Mouse (Mus musculus) E14TG2a.4 (cell line): ENCODE results near the gene Rnf183.
"Not testable (repeated sequence)": the region's sequence is repeated elsewhere in the genome, so short reads cannot be mapped to it uniquely, and the experiment has no call there.

Source experiments
- H3K27me3 ChIP-seq: 2 replicates; pipeline ENCODE4 v1.6.1; 2014; ENCODE audit warnings: low read length, control low read depth; ENCODE audit not compliant: insufficient read depth
- H3K36me3 ChIP-seq: 2 replicates; pipeline ENCODE4 v1.6.1; 2014; ENCODE audit warnings: low read length, control low read depth; ENCODE audit not compliant: insufficient read depth
- H3K4me1 ChIP-seq: replicated peaks from 2 replicates; pipeline ENCODE4 v1.6.1; 2014; ENCODE audit warnings: low read depth, low read length, control low read depth
- H3K4me3 ChIP-seq: replicated peaks from 2 replicates; pipeline ENCODE4 v1.5.1; 2014; ENCODE audit warnings: mild to moderate bottlenecking, low read length
- H3K9me3 ChIP-seq: 2 replicates; pipeline ENCODE4 v1.6.1; 2014; ENCODE audit warnings: low read length, control low read depth
- CTCF ChIP-seq: conservative IDR thresholded peaks from 2 replicates; pipeline ENCODE4 v1.5.1; 2014; ENCODE audit warnings: low read length
- NANOG ChIP-seq: IDR thresholded peaks from 2 replicates; pipeline ENCODE4 v1.6.1; 2014; ENCODE audit warnings: borderline replicate concordance, low read length, mixed read lengths
- POU5F1 ChIP-seq: IDR thresholded peaks from 2 replicates; pipeline ENCODE4 v1.6.1; 2014; ENCODE audit warnings: low read length, borderline replicate concordance

Gene Rnf183

DNA sequence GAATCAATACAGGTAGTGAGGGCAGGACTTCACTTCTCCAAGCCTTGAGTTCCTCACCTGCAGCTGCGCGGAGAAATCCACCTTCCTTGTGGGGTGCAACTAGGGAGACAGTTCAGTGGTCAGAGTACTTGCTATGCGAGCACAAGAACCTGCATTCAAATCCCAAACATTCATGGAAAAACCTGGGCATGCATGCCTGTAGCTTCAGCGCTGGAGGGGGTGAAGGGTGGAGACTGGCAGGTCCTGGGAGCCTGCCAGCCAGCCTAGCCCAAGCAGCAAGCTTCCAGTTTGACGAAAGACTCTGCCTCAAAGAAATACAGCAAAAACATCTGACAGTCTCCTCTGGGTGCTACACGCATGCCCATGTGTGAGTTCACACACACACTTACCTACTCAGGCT lies at the start of gene Rnf183:
Rnf183 (minus strand) TSS at position 172 of the 400 bp plus-strand sequence.
- no peaks in the 10 kb centered on the region for H3K27me3 ChIP-seq
- TF ChIP-seq POU5F1 = no peak
- no peak for TF ChIP-seq CTCF
- TF ChIP-seq NANOG = no peak
- H3K36me3 ChIP-seq = no peaks in the 10 kb centered on the region
- 0 out of 2 replicates have a peak, but pooled peaks cover 6% of the 10 kb centered on the region for H3K4me1 ChIP-seq
- H3K9me3 ChIP-seq = no peaks in the 10 kb centered on the region
- H3K4me3 ChIP-seq = no peak within 1 kb of the TSS

DNA sequence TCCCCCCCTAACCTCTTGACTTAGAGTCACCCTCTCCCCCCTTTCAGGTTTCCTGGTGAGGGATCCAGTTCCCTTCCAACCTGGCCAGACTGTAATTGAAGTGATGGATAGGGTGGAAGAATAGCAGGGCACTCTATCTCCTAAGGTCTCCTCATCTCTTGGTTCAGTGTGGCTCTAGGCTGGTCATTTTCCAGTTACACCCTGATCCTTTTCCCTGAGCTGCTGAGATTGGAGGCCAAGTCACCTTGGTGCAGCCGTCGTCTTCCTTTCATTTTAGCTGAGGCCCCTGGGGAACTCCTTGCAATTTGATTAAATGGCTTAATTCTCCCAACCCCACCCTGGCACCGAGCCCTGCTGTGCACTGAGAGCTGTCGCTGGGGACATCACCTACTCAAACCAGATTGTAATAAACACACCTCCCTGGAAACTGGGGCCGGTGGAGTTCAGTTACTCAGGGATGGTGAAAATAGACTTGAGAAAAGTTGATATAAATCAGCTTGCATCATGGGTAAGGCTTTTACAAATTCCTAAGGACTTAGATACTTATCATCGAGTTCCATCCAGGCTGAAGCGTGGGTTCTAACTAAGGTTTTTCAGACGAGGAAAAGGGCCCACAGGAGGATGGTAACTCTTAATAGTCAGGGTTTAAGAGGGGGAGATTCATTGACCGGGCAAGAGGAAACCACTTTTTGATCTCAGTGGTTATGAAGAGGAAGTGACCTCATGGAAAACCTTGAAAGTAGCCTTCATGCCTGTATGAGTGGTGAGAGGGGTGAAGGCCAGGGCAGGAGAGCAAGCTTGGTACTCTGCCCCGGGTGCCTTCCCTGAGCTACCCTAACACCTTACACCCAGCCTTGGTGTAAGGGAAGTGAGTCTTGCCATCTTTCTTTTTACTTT lies 45.9 kb upstream of the Rnf183 start:
- TF ChIP-seq POU5F1 (no peak), CTCF (no peak), NANOG (no peak)
- Histone ChIP-seq H3K4me3 (0 out of 2 replicates have a peak overlapping the region, but pooled peaks have one; percentile 35), H3K27me3 (peaks cover 40% of the 10 kb centered on the region), H3K9me3 (no peaks in the 10 kb centered on the region), H3K4me1 (peaks cover 15% of the 10 kb centered on the region), H3K36me3 (no peaks in the 10 kb centered on the region; the same call in 1 of the 2 replicates)

DNA sequence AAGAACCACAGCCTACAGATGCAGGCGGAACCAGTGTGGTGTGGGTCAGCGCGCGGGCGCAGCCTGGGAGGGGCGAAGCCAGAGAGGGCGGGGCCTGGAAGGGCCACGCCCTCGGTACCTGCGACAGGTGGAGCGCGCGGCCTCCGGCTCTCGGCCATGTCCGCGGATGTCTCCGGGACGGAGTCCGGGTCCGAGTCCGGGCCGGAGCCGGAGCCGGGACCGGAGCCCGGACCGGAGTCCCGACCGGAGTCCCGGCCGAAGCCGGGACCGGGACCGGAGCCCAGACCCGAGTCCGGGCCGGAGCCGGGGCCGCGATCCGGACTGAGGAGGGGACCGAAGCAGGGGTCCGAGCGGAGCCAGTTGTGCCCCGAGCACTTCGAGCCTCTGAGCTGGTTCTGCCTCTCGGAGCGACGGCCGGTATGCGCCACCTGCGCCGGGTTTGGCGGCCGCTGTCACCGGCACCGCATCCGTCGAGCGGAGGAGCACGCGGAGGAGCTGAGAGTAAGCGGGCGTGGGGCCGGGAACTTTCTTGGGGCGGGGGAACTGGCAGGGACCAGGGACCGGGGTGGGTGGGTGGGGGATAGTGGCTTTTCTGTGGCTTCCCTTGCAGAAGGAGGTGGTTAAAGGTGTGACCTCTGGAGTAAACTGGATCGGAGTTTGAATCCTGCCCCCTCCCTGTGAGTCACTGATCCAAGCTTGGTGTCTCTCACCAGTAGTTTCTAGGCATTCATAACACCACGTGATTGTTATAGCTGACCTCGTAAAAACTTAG lies 45.1 kb upstream of the Rnf183 start, which contains the start of gene Bspry:
Bspry (plus strand) TSS at position 117 of the 772 bp plus-strand sequence.
- H3K4me1 ChIP-seq = peaks cover 15% of the 10 kb centered on the region
- peak within 1 kb of the TSS; percentile 88 for H3K4me3 ChIP-seq
- peaks cover 6% of the 10 kb centered on the region for H3K9me3 ChIP-seq
- TF ChIP-seq POU5F1 (no peak), CTCF (no peak), NANOG (no peak)
- H3K27me3 ChIP-seq = peaks cover 40% of the 10 kb centered on the region
- H3K36me3 ChIP-seq = no peaks in the 10 kb centered on the region; the same call in 1 of the 2 replicates

DNA sequence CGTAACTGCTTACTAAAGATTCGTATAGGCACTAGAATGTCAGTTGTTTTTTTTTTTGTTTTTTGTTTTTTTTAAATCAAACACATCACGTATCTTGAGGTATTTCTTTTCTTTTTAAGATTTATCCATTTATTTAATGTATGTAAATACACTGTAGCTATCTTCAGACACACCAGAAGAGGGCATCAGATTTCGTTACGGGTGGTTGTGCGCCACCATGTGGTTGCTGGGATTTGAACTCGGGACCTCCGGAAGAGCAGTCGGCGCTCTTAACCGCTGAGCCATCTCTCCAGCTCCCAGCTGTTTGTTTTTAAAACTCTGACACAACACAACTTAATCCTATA lies 44.5 kb upstream of the Rnf183 start:
- H3K9me3 ChIP-seq = peaks cover 12% of the 10 kb centered on the region
- H3K4me3 ChIP-seq = peak overlapping the region; percentile 88
- H3K36me3 ChIP-seq, H3K4me1 ChIP-seq: not testable (repeated sequence)
- H3K27me3 ChIP-seq = peaks cover 40% of the 10 kb centered on the region
- TF ChIP-seq CTCF = peak; percentile 20

DNA sequence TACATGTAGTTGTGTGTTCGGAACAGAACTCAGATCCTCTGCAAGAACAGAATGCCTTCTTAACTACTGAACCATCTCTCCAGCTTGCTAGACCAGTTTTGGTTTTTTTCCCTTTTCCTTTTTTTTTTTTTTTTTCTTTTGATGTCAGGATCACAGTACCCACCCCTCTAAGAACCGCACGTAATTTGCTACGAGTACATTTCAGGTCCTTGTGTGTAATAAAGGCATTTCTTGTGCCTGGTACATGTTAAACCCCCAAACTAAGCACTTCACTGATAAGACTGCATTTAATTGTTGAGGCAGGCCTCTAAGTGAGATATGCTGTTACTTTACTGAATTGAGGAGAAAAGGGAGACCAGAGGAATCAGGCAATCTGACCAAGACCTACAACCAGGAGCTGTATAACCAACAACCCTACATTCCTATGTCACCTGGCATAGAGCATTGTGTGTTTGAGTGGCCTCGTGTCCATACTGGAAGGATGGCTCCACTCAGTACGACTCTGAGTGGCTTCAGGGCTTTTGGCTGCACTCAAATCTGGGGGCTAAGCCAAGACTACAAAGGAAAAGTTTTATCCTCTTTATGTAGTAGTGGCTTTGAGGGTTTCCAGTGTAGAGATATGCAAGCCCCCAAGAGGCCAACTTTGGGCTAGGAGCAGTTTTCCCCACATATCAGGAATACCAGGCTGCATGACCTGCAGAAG lies 42.6 kb upstream of the Rnf183 start:
- H3K27me3 ChIP-seq = peaks cover 40% of the 10 kb centered on the region
- peaks cover 15% of the 10 kb centered on the region for H3K9me3 ChIP-seq
- H3K36me3 ChIP-seq = no peaks in the 10 kb centered on the region; the same call in 1 of the 2 replicates
- no peak for TF ChIP-seq CTCF
- no peak for TF ChIP-seq POU5F1
- no peak for TF ChIP-seq NANOG
- H3K4me1 ChIP-seq = peaks cover 8% of the 10 kb centered on the region
- no peak overlapping the region for H3K4me3 ChIP-seq

DNA sequence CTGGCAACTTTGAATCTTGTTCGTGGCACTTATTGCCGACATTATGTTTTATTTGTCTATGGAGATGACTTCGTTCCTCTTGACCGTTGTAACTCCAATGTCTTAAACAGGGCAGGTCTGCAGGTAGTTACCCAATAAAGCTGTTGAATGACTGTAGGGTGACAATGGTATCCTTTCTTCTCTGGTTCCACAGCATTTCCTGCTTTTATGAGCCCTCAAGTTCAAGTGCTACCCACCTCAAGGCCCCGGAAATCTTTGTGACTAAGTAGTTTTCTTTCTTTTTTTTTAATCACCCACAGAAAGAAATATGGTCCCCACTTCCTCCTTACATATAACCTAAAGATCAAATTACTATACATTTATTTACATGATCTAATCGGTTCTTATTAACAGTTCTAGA lies 40.7 kb upstream of the Rnf183 start:
- peaks cover 7% of the 10 kb centered on the region for H3K4me1 ChIP-seq
- peaks cover 15% of the 10 kb centered on the region for H3K9me3 ChIP-seq
- H3K36me3 ChIP-seq = no peaks in the 10 kb centered on the region
- peaks cover 21% of the 10 kb centered on the region for H3K27me3 ChIP-seq
- no peak overlapping the region for H3K4me3 ChIP-seq
- TF ChIP-seq CTCF (no peak), NANOG (no peak), POU5F1 (no peak)

DNA sequence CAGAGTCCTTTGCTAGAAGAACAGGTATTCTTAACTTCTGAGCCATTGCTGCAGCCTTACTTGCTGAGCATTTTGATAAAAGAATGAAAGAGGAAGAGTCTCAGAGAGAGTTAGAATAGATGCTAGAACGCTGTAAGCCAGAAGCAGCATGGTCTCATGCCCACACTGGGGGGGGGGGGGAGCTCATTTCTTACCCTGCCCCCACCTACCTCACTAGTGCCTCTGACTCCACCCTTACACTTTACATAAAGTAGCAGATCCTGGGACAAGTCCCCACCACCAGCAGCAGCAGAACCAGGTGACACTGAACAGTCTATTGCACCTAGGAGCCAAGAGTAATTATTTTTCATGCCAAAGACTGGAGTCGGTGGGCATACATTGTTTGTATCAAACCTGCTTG lies 40.1 kb upstream of the Rnf183 start:
- peaks cover 15% of the 10 kb centered on the region for H3K27me3 ChIP-seq
- H3K36me3 ChIP-seq = no peaks in the 10 kb centered on the region
- no peak overlapping the region for H3K4me3 ChIP-seq
- peaks cover 15% of the 10 kb centered on the region for H3K9me3 ChIP-seq
- peaks cover 4% of the 10 kb centered on the region for H3K4me1 ChIP-seq
- no peak for TF ChIP-seq NANOG
- no peak for TF ChIP-seq CTCF
- no peak for TF ChIP-seq POU5F1

DNA sequence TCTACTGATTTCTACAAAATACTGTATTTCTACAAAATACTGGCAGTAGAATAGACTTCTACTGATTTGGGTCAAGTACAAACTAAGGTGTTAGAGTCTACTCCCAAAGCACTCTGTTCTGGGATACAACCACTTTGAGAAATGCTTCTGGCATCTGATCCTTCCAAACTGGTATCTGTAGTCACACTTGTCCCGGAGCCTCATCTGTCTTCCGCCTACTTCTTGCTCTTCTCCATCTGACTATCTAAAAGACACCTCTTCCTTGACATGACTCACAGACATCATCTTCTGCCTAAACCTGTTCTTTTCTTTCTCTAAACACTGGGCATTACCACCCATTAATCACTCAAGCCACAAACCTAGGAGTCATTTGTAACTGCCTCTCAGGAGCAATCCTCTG lies 37.0 kb upstream of the Rnf183 start:
- H3K36me3 ChIP-seq = peaks cover 16% of the 10 kb centered on the region
- peaks cover 14% of the 10 kb centered on the region for H3K4me1 ChIP-seq
- H3K9me3 ChIP-seq = peaks cover 15% of the 10 kb centered on the region
- H3K4me3 ChIP-seq = no peak overlapping the region
- TF ChIP-seq NANOG = no peak
- TF ChIP-seq CTCF = no peak
- no peak for TF ChIP-seq POU5F1
- H3K27me3 ChIP-seq = no peaks in the 10 kb centered on the region
